Mouse (Mus musculus): ENCODE data around the gene Prkn.

GRCm38 (mm10) chr17:11532748-11533147, 692.6 kb downstream of the Prkn start:
- no peak for TF ChIP-seq POLR2A (IDR thresholded peaks at IDR 0.05; ENCODE audit: borderline replicate concordance, insufficient read depth, low read length)
- no peak for TF ChIP-seq CTCF (IDR thresholded peaks at IDR 0.05; ENCODE audit: borderline replicate concordance, insufficient read depth, low read depth, low read length)

Measured in cerebellum, adult 2 months (tissue).